Comparison of ENCODE assay signal across 8 mouse cellular contexts in the genomic region with DNA sequence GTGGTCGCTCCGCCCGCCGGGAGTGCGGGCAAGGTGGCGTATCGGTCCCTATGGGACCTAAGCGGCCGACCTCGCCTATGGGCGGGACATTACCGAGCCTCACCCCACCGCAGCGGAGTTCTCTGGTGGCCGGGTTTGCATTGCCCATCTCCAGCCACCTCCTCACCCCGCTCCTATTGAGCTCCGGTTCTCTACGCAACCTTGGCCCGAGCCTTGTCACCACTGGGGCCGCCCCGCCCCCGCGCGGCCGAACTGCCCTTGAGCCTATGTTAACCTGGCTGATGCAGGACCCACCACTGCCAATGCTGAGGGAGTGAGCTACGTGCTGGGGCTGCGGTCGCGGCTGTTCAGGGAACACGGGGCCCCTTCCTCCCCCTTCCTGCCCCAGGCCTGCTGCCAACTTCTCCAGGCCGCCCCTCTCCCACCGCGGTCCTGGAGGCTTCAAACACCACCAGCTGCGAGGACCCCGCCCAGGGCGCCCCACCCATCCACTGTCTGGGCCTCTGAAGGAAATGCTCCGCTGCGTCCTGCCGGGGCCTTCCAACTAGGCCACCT. TPM values are rescaled to one million over a fixed set of nuclear protein-coding genes. Genes with fewer than 3 reads are reported as not detected.
DNase-seq lines count a peak whose midpoint lies in the region; ATAC-seq and TF ChIP-seq lines count a peak whose summit lies in the region.

No protein-coding gene starts in this region.

- H3K27ac ChIP-seq in embryonic facial prominence, embryonic 10.5 days (replicated peaks) = peak overlapping the region; percentile 94
- H3K27ac ChIP-seq in lung, postnatal 0 days (ENCODE audit: low read length) = peak overlapping the region; percentile 99

- peak; percentile 57 for TF ChIP-seq CTCF in lung, postnatal 0 days (IDR thresholded peaks at IDR 0.05)

- no peaks in the 10 kb centered on the region for H3K9me3 ChIP-seq in embryonic facial prominence, embryonic 10.5 days
- no peaks in the 10 kb centered on the region for H3K9me3 ChIP-seq in lung, postnatal 0 days (ENCODE audit: low read length)

- TF ChIP-seq EP300 in lung, postnatal 0 days (IDR thresholded peaks at IDR 0.05) = peak; percentile 86

- H3K9ac ChIP-seq in lung, postnatal 0 days (replicated peaks; ENCODE audit: low read depth) = peak overlapping the region; percentile 75

- H3K36me3 ChIP-seq in embryonic facial prominence, embryonic 10.5 days (replicated peaks) = no peaks in the 10 kb centered on the region
- no peaks in the 10 kb centered on the region for H3K36me3 ChIP-seq in lung, postnatal 0 days (ENCODE audit: insufficient read depth, low read length)

- peak; percentile 9 for ATAC-seq in activated CD4-positive, CD25-positive, alpha-beta regulatory T cell, adult 4 months
- peak; percentile 21 for ATAC-seq in lung, postnatal 0 days

- WGBS in embryonic facial prominence, embryonic 10.5 days = under 1% methylated on average over 39 of the region's 39 CpGs
- WGBS in lung, postnatal 0 days = 4% methylated on average over 33 of the region's 39 CpGs

- H3K4me3 ChIP-seq in embryonic facial prominence, embryonic 10.5 days = peak overlapping the region; percentile 76
- peak overlapping the region; percentile 99 for H3K4me3 ChIP-seq in lung, postnatal 0 days (ENCODE audit: low read depth, low read length)

- DNase-seq in CD8-positive naive resting alpha-beta T cell, adult 2 months (ENCODE audit: low read depth in 2 of 2, low spot score in 2 of 2) = peak; percentile 77 to 84
- DNase-seq in embryonic facial prominence, embryonic 10.5 days (ENCODE audit: low spot score) = peak; percentile 76
- DNase-seq in heart, adult 8-10 months (ENCODE audit: low spot score) = peak; percentile 83
- DNase-seq in kidney, adult 8-10 months = peak; percentile 82 to 85
- DNase-seq in lung, postnatal 0 days (ENCODE audit: low spot score) = peak; percentile 87
- DNase-seq in right cerebral cortex, postnatal 14 days = peak; percentile 61
- no peak for DNase-seq in layer of hippocampus, adult 9-11 months

- peak overlapping the region; percentile 90 for H3K4me2 ChIP-seq in lung, postnatal 0 days (replicated peaks; ENCODE audit: low read depth, low read length)

- H3K27me3 ChIP-seq in embryonic facial prominence, embryonic 10.5 days (replicated peaks; ENCODE audit: low read depth, poor library complexity, severe bottlenecking) = peaks cover 17% of the 10 kb centered on the region
- H3K27me3 ChIP-seq in lung, postnatal 0 days (replicated peaks; ENCODE audit: insufficient read depth, low read length) = no peaks in the 10 kb centered on the region

- peaks cover 48% of the 10 kb centered on the region for H3K4me1 ChIP-seq in embryonic facial prominence, embryonic 10.5 days
- peaks cover 7% of the 10 kb centered on the region; the same call in 1 of the 2 replicates for H3K4me1 ChIP-seq in lung, postnatal 0 days (ENCODE audit: insufficient read depth, low read depth, low read length)

RNA-seq across cellular contexts. Expression of gene Klf13, which starts 0.8 kb away (rescaled TPM):
- polyA plus RNA-seq in activated CD4-positive, CD25-positive, alpha-beta regulatory T cell, adult 4 months (2017; shearing (Covaris generic)) = 100 to 1,000 TPM; 153 to 178 TPM
- 22.1 and 23.9 TPM in 2 replicates for polyA plus RNA-seq in embryonic facial prominence, embryonic 10.5 days (2016; fragmentation: Nextera tagmentation; extraction: Ambion mirVana)
- total RNA-seq in heart, adult 8-10 months (2022) = 10 to 100 TPM; 39.6 to 53.1 (median 47.7) TPM
- polyA plus RNA-seq in lung, postnatal 0 days (2015; fragmentation: Nextera tagmentation; extraction: Ambion mirVana) = 78.2 and 89.0 TPM in 2 replicates

RNA-seq across cellular contexts. Expression of gene E030018B13Rik, which starts 22.8 kb away (rescaled TPM):
- under 1 TPM in 1 of 2 experiments, not detected in 1; 0.56 TPM for polyA plus RNA-seq in activated CD4-positive, CD25-positive, alpha-beta regulatory T cell, adult 4 months (2017; shearing (Covaris generic))
- not detected in 2 replicates for polyA plus RNA-seq in embryonic facial prominence, embryonic 10.5 days (2016; fragmentation: Nextera tagmentation; extraction: Ambion mirVana)
- not detected for total RNA-seq in heart, adult 8-10 months (2022)
- 0.18 and 0.27 TPM in 2 replicates for polyA plus RNA-seq in lung, postnatal 0 days (2015; fragmentation: Nextera tagmentation; extraction: Ambion mirVana)
